Mouse (Mus musculus): ENCODE measurements around the gene H2afj. TPM values are rescaled to one million over a fixed set of nuclear protein-coding genes. Genes with fewer than 3 reads are reported as not detected.

Gene H2afj
- total RNA-seq, 1 experiment from 2014 or later = 49.8 TPM

GRCm38 (mm10) chr6:136827881-136828561, 20.0 kb downstream of the H2afj start, which contains the start of gene Wbp11:
TSS of gene Wbp11 (minus strand) at chr6:136828233.
- ATAC-seq (replicated peaks in 1 of 2; ENCODE audit: insufficient read depth in 1 of 2, low FRiP score in 2 of 2, low TSS enrichment in 1 of 2, low read depth in 1 of 2, poor library complexity in 2 of 2, severe bottlenecking in 2 of 2) = peak; percentile 99 to 100

GRCm38 (mm10) chr6:136828681-136829080, 20.6 kb downstream of the H2afj start:
- ATAC-seq (replicated peaks in 1 of 2; ENCODE audit: insufficient read depth in 1 of 2, low FRiP score in 2 of 2, low TSS enrichment in 1 of 2, low read depth in 1 of 2, poor library complexity in 2 of 2, severe bottlenecking in 2 of 2) = no peak

- ATAC-seq (replicated peaks in 1 of 2; ENCODE audit: insufficient read depth in 1 of 2, low FRiP score in 2 of 2, low TSS enrichment in 1 of 2, low read depth in 1 of 2, poor library complexity in 2 of 2, severe bottlenecking in 2 of 2) = no peak
These were observed 23.7 kb downstream of the H2afj start for GRCm38 (mm10) chr6:136831712-136832111.

- no peak for ATAC-seq (replicated peaks in 1 of 2; ENCODE audit: insufficient read depth in 1 of 2, low FRiP score in 2 of 2, low TSS enrichment in 1 of 2, low read depth in 1 of 2, poor library complexity in 2 of 2, severe bottlenecking in 2 of 2)
These were observed 27.3 kb downstream of the H2afj start, which contains the start of gene Smco3 for GRCm38 (mm10) chr6:136835352-136835751. TSS of gene Smco3 (minus strand) at chr6:136835452.

- ATAC-seq (replicated peaks in 1 of 2; ENCODE audit: insufficient read depth in 1 of 2, low FRiP score in 2 of 2, low TSS enrichment in 1 of 2, low read depth in 1 of 2, poor library complexity in 2 of 2, severe bottlenecking in 2 of 2) = no peak
These were observed 29.3 kb downstream of the H2afj start for GRCm38 (mm10) chr6:136837323-136837722.

GRCm38 (mm10) chr6:136844903-136845302, 36.9 kb downstream of the H2afj start:
- no peak for ATAC-seq (replicated peaks in 1 of 2; ENCODE audit: insufficient read depth in 1 of 2, low FRiP score in 2 of 2, low TSS enrichment in 1 of 2, low read depth in 1 of 2, poor library complexity in 2 of 2, severe bottlenecking in 2 of 2)

- no peak for ATAC-seq (replicated peaks in 1 of 2; ENCODE audit: insufficient read depth in 1 of 2, low FRiP score in 2 of 2, low TSS enrichment in 1 of 2, low read depth in 1 of 2, poor library complexity in 2 of 2, severe bottlenecking in 2 of 2)
These were observed 37.8 kb downstream of the H2afj start for GRCm38 (mm10) chr6:136845706-136846480.

- ATAC-seq (replicated peaks in 1 of 2; ENCODE audit: insufficient read depth in 1 of 2, low FRiP score in 2 of 2, low TSS enrichment in 1 of 2, low read depth in 1 of 2, poor library complexity in 2 of 2, severe bottlenecking in 2 of 2) = no peak
These were observed 39.2 kb downstream of the H2afj start for GRCm38 (mm10) chr6:136847267-136847666.

GRCm38 (mm10) chr6:136847790-136848189, 39.7 kb downstream of the H2afj start:
- peak; percentile 67 to 73 for ATAC-seq (replicated peaks in 1 of 2; ENCODE audit: insufficient read depth in 1 of 2, low FRiP score in 2 of 2, low TSS enrichment in 1 of 2, low read depth in 1 of 2, poor library complexity in 2 of 2, severe bottlenecking in 2 of 2)

GRCm38 (mm10) chr6:136848399-136848798, 40.4 kb downstream of the H2afj start:
- no peak; a peak in 1 of 4 replicates for ATAC-seq (replicated peaks in 1 of 2; ENCODE audit: insufficient read depth in 1 of 2, low FRiP score in 2 of 2, low TSS enrichment in 1 of 2, low read depth in 1 of 2, poor library complexity in 2 of 2, severe bottlenecking in 2 of 2)

GRCm38 (mm10) chr6:136848971-136849370, 40.9 kb downstream of the H2afj start:
- ATAC-seq (replicated peaks in 1 of 2; ENCODE audit: insufficient read depth in 1 of 2, low FRiP score in 2 of 2, low TSS enrichment in 1 of 2, low read depth in 1 of 2, poor library complexity in 2 of 2, severe bottlenecking in 2 of 2) = no peak

- ATAC-seq (replicated peaks in 1 of 2; ENCODE audit: insufficient read depth in 1 of 2, low FRiP score in 2 of 2, low TSS enrichment in 1 of 2, low read depth in 1 of 2, poor library complexity in 2 of 2, severe bottlenecking in 2 of 2) = no peak
These were observed 42.2 kb downstream of the H2afj start for GRCm38 (mm10) chr6:136850267-136850666.

GRCm38 (mm10) chr6:136852348-136852747, 44.3 kb downstream of the H2afj start:
- ATAC-seq (replicated peaks in 1 of 2; ENCODE audit: insufficient read depth in 1 of 2, low FRiP score in 2 of 2, low TSS enrichment in 1 of 2, low read depth in 1 of 2, poor library complexity in 2 of 2, severe bottlenecking in 2 of 2) = no peak

- peak in 1 of 2 experiments; percentile 27; a peak in 1 of 4 replicates for ATAC-seq (replicated peaks in 1 of 2; ENCODE audit: insufficient read depth in 1 of 2, low FRiP score in 2 of 2, low TSS enrichment in 1 of 2, low read depth in 1 of 2, poor library complexity in 2 of 2, severe bottlenecking in 2 of 2)
These were observed 44.7 kb downstream of the H2afj start for GRCm38 (mm10) chr6:136852762-136853161.

GRCm38 (mm10) chr6:136854361-136854781, 46.3 kb downstream of the H2afj start:
- no peak for ATAC-seq (replicated peaks in 1 of 2; ENCODE audit: insufficient read depth in 1 of 2, low FRiP score in 2 of 2, low TSS enrichment in 1 of 2, low read depth in 1 of 2, poor library complexity in 2 of 2, severe bottlenecking in 2 of 2)

GRCm38 (mm10) chr6:136855183-136855582, 47.1 kb downstream of the H2afj start:
- no peak for ATAC-seq (replicated peaks in 1 of 2; ENCODE audit: insufficient read depth in 1 of 2, low FRiP score in 2 of 2, low TSS enrichment in 1 of 2, low read depth in 1 of 2, poor library complexity in 2 of 2, severe bottlenecking in 2 of 2)

GRCm38 (mm10) chr6:136856071-136856636, 48.1 kb downstream of the H2afj start:
- ATAC-seq (replicated peaks in 1 of 2; ENCODE audit: insufficient read depth in 1 of 2, low FRiP score in 2 of 2, low TSS enrichment in 1 of 2, low read depth in 1 of 2, poor library complexity in 2 of 2, severe bottlenecking in 2 of 2) = peak in 1 of 2 experiments; percentile 42; a peak in 2 of 4 replicates
